Mouse (Mus musculus): ENCODE results near the gene Atad3a.

Gene Atad3a

DNA sequence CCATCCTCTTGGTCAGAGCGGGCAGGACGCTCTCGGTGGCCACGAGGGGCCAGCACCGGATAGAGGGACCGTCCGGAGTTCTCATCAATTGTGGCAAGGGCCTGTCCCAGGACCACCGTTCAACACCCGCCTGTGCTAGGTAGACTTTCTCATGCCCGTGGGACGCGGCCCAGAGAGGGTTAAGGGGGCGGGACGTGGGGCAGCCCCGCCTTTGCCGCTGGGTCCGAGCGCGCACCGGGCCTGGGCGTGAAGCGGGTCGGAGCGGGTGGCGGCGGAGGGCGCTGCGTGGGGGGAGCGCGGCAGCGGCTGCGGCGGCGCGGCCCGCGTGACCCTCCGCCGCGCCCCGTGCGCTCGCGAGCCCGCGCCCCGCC lies 66.8 kb downstream of the Atad3a start, which contains the start of gene Fndc10:
Gene Fndc10 (plus strand): TSS at position 232 of the 371 bp plus-strand sequence.
- DNase-seq (ENCODE audit: low spot score), result peak; percentile 54

DNA sequence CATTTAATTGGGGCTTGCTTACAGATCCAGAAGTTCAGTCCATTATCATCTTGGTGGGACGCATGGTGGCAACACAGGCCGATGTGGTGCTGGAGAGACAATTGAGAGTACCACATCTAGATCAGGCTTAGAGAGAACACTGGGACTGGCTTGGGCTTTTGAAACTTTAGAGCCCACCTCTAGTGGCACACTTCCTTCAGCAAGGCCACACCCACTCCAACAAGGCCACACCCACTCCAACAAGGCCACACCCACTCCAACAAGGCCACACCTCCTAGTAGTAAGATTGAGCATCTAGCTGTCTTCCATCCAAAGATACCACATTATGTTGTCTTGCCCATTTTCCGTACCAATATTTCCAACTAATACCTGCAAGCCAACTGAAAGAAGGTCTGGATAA lies 68.5 kb downstream of the Atad3a start:
- DNase-seq (ENCODE audit: low spot score), result no peak

Data from testis, postnatal 14 days (tissue).